Mouse (Mus musculus) intestine, postnatal 0 days (tissue): Measurements from ENCODE around the gene Tm9sf3. TPM values are rescaled to one million over a fixed set of nuclear protein-coding genes. Genes with fewer than 3 reads are reported as not detected.
A peak's percentile ranks its signal among the peaks of the same experiment; 100 is the strongest.
"Not testable (repeated sequence)": the region's sequence is repeated elsewhere in the genome, so short reads cannot be mapped to it uniquely, and the experiment has no call there.

ENCODE experiments used
- ATAC-seq: fragments of 200-750 bp; cut with Nextera tagmentation; 2 replicates; pipeline ENCODE4 v1.8.0; 2017; ENCODE audit warnings: mild to moderate bottlenecking, moderate TSS enrichment, moderate library complexity
- H3K27ac ChIP-seq: fragments of 300-500 bp; sonication (generic); 2 replicates; pipeline ENCODE4 v1.5.1; 2014; ENCODE audit warnings: mild to moderate bottlenecking, low read depth, low read length, moderate library complexity
- H3K27me3 ChIP-seq: fragments of 300-500 bp; sonication (generic); replicated peaks from 2 replicates; pipeline ENCODE4 v1.6.1; 2014; ENCODE audit warnings: low read length, mixed read lengths; ENCODE audit not compliant: control insufficient read depth, insufficient read depth
- H3K36me3 ChIP-seq: fragments of 300-500 bp; sonication (generic); 2 replicates; pipeline ENCODE4 v1.6.1; 2014; ENCODE audit warnings: mild to moderate bottlenecking, moderate library complexity; ENCODE audit not compliant: control insufficient read depth, insufficient read depth
- H3K4me1 ChIP-seq: fragments of 300-500 bp; sonication (generic); replicated peaks from 2 replicates; pipeline ENCODE4 v1.6.1; 2014; ENCODE audit warnings: antibody characterized with exemption, low read length, mixed read lengths; ENCODE audit not compliant: control insufficient read depth, insufficient read depth
- H3K4me2 ChIP-seq: fragments of 300-500 bp; sonication (generic); replicated peaks from 2 replicates; pipeline ENCODE4 v1.6.1; 2014; ENCODE audit warnings: low read depth, mild to moderate bottlenecking, moderate library complexity
- H3K4me3 ChIP-seq: fragments of 300-500 bp; sonication (generic); 2 replicates; pipeline ENCODE4 v1.5.1; 2014; ENCODE audit warnings: low read depth, low read length
- H3K9ac ChIP-seq: fragments of 300-500 bp; sonication (generic); 2 replicates; pipeline ENCODE4 v1.6.1; 2014; ENCODE audit warnings: mild to moderate bottlenecking, low read depth, low read length
- H3K9me3 ChIP-seq: fragments of 300-500 bp; sonication (generic); 2 replicates; pipeline ENCODE4 v1.6.1; 2016; ENCODE audit warnings: mixed run types; ENCODE audit not compliant: control insufficient read depth
- CTCF ChIP-seq: sonication (generic); IDR thresholded peaks from 2 replicates; pipeline ENCODE4 v1.5.1; 2016; ENCODE audit warnings: low read depth, mild to moderate bottlenecking, control low read depth, antibody characterized with exemption, moderate library complexity
- whole genome bisulfite sequencing: fragments of 180-500 bp; shearing (Covaris S2); extraction: QIAGEN DNeasy Blood & Tissue Kit; methylation state at CpG from one replicate; pipeline ENCODE4 v1.1.7; 2014; 5-methylcytosine and 5-hydroxymethylcytosine counted together
- polyA plus RNA-seq: library from polyadenylated mRNA; unstranded; fragments of >200 nt; fragmentation: Nextera tagmentation; extraction: Ambion mirVana; gene quantifications from 2 replicates; pipeline ENCODE4 v1.2.1, GENCODE M21; 2015

Tm9sf3 gene
- 105 and 107 TPM in 2 replicates for polyA plus RNA-seq

DNA sequence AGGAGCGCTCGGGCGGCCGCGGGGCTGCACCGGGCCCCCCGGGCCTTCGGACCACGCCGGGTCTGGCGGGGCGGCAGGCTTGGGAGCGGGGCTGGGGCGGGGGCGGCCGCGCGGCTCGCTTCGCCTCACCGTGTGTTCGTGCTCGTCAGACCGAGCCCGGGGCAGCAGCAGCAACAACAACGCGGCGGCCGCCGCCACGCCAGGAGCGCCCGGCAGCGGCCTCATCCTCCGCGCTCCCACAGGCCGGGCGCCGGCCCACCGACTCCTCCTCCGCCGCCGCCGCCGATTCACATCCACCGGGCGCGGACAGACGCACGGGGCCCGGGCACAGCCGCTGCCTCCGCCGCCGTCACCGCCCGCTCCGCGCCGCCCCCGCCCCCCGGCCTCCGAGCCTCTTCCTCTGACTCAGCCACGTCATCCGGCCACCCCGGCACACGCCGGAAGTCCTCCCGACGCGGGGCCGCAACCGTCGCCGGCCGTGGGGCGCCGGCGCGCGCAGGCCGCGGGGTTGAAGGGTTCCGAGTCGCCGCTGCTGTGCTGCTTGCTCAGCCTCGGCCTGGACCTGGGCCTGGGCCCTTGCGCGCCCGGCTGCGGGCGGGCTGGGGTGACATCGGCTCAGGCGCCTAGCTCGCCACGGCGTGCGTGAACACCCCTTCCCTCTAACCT is at the start of gene Tm9sf3:
Gene Tm9sf3 (minus strand): TSS at position 368 of the 666 bp plus-strand sequence.
- Histone ChIP-seq H3K4me2 (peak within 1 kb of the TSS; percentile 83), H3K4me3 (peak within 1 kb of the TSS; percentile 98), H3K27ac (peak within 1 kb of the TSS; percentile 100), H3K9ac (peak within 1 kb of the TSS; percentile 98), H3K27me3 (no peaks in the 10 kb centered on the region), H3K9me3 (no peaks in the 10 kb centered on the region), H3K36me3 (no peaks in the 10 kb centered on the region), H3K4me1 (peaks cover 15% of the 10 kb centered on the region; the same call in 1 of the 2 replicates)
- 1% methylated on average over 82 of the region's 98 CpGs for WGBS
- peak; percentile 87 for ATAC-seq
- TF ChIP-seq CTCF: no peak

DNA sequence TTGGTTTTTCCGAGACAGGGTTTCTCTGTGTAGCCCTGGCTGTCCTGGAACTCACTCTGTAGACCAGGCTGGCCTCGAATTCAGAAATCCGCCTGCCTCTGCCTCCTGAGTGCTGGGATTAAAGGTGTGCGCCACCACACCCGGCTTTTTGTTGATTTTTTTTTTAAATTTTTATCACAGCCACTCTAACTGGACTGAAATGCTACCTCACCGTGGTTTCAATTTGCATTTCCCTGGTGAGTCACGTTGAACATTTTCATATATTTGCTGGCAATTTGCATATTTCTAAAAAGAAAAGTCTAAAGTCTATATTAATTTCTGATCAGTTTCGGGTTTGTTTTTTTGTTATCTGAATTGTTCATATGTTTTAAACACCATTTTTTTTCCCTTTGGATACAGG is 48.8 kb upstream of the Tm9sf3 start:
- H3K36me3 ChIP-seq, H3K4me2 ChIP-seq, H3K27ac ChIP-seq, H3K4me3 ChIP-seq, H3K9ac ChIP-seq, H3K27me3 ChIP-seq, H3K9me3 ChIP-seq, H3K4me1 ChIP-seq, ATAC-seq: not testable (repeated sequence)
- WGBS: 87% methylated on average over 8 of the region's 8 CpGs

DNA sequence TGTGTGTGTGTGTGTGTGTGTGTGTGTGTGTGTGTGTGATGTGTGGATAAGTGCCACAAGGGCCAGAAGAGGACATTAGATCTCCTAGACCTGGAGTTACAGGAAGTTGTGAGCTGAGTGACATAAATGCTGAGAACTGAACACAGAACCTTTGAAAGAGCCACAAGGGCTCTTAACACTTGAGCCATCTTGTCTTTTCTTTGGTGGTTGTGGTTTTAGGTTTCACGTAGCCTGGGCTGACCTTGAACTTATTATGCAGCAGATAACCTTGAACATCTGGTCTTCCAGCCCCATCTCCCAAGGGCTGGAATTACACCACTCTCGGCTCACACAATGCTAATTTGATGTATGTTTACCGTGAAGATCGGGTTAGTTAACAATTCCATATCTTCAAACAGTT is 48.2 kb upstream of the Tm9sf3 start:
- 82% methylated on average over 4 of the region's 4 CpGs for WGBS
- Histone ChIP-seq H3K4me1 (no peaks in the 10 kb centered on the region), H3K27ac (no peak overlapping the region), H3K36me3 (no peaks in the 10 kb centered on the region), H3K27me3 (no peaks in the 10 kb centered on the region), H3K4me2 (no peak overlapping the region), H3K9ac (no peak overlapping the region), H3K9me3 (no peaks in the 10 kb centered on the region), H3K4me3 (no peak overlapping the region)
- TF ChIP-seq CTCF: no peak
- ATAC-seq: no peak

DNA sequence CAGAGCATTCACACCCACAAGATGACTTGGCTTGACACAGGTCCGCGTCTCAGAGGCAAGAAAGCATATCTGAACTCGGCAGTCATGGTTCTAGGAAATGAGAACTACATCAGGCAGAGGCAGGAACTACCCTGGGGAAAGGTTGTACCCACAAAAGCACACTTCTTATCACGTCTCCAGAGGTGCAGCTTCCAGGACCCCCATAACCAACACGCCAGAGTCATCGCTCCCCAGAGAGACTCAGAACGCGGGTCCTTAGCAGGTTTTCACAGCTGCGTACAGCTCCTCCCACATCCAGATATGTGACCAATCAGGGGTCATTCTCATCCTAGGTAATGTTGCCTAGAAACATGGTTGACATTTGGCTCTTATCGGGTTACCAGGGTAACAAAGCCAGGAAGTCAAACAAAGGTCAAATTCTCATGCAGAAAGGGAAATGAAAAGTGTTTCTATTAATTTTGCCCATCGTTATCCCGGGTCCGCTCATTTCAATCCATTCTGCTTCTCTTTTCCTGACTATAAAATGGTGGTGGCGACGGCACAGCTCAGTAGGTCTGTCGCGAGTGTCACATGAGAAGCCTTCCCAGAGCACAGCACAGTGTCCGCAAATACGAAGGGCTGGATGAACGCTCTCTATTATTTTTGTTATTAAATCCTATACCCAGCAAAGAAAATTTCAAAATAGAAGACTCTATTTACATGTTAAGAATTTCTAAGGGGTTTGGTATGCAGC is 47.3 kb upstream of the Tm9sf3 start:
- no peak overlapping the region for H3K9ac ChIP-seq
- H3K36me3 ChIP-seq: no peaks in the 10 kb centered on the region
- no peaks in the 10 kb centered on the region for H3K27me3 ChIP-seq
- ATAC-seq: peak; percentile 82
- no peak for TF ChIP-seq CTCF
- WGBS: 9% methylated on average over 20 of the region's 20 CpGs
- no peak overlapping the region for H3K27ac ChIP-seq
- H3K4me1 ChIP-seq: no peaks in the 10 kb centered on the region
- H3K4me3 ChIP-seq: peak overlapping the region; percentile 13
- no peaks in the 10 kb centered on the region for H3K9me3 ChIP-seq
- H3K4me2 ChIP-seq: peak overlapping the region; percentile 61

DNA sequence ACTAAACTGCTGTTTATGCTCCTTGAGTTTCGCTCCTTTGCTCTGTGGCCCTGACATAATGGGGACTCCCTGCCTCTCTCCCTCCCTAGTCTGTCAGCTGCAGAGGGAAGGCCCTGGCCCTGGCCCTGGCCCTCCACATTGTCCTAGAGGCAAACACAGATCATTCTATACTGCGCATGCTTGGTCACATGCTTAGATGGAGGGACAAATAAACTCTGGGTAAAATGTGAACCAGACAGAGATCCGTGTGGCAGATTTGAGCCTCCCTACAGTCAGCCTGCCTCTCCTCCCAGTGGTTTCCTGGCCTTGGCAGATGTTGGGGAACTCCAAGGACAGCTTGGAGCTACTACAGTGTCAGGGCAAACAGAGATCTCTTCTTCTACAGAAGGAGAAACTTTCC is 40.1 kb upstream of the Tm9sf3 start:
- Histone ChIP-seq H3K4me1 (no peaks in the 10 kb centered on the region), H3K27me3 (no peaks in the 10 kb centered on the region), H3K27ac (no peak overlapping the region), H3K4me2 (no peak overlapping the region), H3K9ac (no peak overlapping the region), H3K36me3 (no peaks in the 10 kb centered on the region), H3K4me3 (no peak overlapping the region), H3K9me3 (no peaks in the 10 kb centered on the region)
- no peak for TF ChIP-seq CTCF
- ATAC-seq: no peak
- 60% methylated on average over 3 of the region's 3 CpGs for WGBS

DNA sequence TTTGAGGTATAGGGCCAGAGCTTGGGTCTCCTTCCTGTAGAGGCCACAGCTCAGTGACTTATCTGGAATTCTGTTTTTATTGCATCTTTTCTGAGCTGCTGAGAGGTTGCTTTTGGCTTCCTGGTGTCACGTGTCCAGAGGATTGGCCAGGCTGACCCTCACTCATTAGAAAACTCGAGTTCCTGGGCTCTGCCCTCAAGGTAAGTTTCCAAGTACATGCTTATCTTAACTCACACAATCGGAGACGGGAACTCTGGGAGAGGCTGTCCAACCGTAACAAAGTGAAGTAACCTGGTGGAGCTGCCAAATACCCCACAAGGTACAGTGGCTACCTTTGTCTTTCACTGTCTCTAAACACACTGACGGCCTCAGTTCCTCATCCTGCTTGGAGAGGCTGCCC is 39.6 kb upstream of the Tm9sf3 start:
- Histone ChIP-seq H3K9me3 (no peaks in the 10 kb centered on the region), H3K27me3 (no peaks in the 10 kb centered on the region), H3K36me3 (no peaks in the 10 kb centered on the region), H3K27ac (no peak overlapping the region), H3K4me2 (no peak overlapping the region), H3K9ac (no peak overlapping the region), H3K4me3 (no peak overlapping the region), H3K4me1 (no peaks in the 10 kb centered on the region)
- 31% methylated on average over 6 of the region's 6 CpGs for WGBS
- no peak for TF ChIP-seq CTCF
- no peak for ATAC-seq
